ENCODE assay signal across 8 mouse cellular contexts in genomic region chr9:41044626-41045025, GRCm38 (mm10). TPM values are rescaled to one million over a fixed set of nuclear protein-coding genes. Genes with fewer than 3 reads are reported as not detected.
A peak's percentile ranks its signal among the peaks of the same experiment; 100 is the strongest.
DNase-seq lines count a peak whose midpoint lies in the region; ATAC-seq and TF ChIP-seq lines count a peak whose summit lies in the region.

No protein-coding gene starts in this region.

- no peaks in the 10 kb centered on the region for H3K9me3 ChIP-seq in intestine, embryonic 14.5 days (ENCODE audit: control insufficient read depth, low read length)
- H3K9me3 ChIP-seq in intestine, embryonic 16.5 days (ENCODE audit: control insufficient read depth, low read length): no peaks in the 10 kb centered on the region
- no peaks in the 10 kb centered on the region for H3K9me3 ChIP-seq in forebrain, embryonic 12.5 days
- H3K9me3 ChIP-seq in hindbrain, embryonic 14.5 days (ENCODE audit: control insufficient read depth, low read length): no peaks in the 10 kb centered on the region
- H3K9me3 ChIP-seq in stomach, postnatal 0 days (ENCODE audit: control insufficient read depth, low read length): no peaks in the 10 kb centered on the region

- 18% methylated on average over 3 of the region's 3 CpGs for WGBS in intestine, embryonic 14.5 days
- 20% methylated on average over 3 of the region's 3 CpGs for WGBS in intestine, embryonic 16.5 days
- 15% methylated on average over 3 of the region's 3 CpGs for WGBS in forebrain, embryonic 12.5 days
- WGBS in hindbrain, embryonic 14.5 days: 9% methylated on average over 3 of the region's 3 CpGs
- WGBS in stomach, postnatal 0 days: 9% methylated on average over 3 of the region's 3 CpGs

- no peak overlapping the region for H3K4me3 ChIP-seq in intestine, embryonic 14.5 days (ENCODE audit: low read depth, low read length)
- no peak overlapping the region for H3K4me3 ChIP-seq in intestine, embryonic 16.5 days (ENCODE audit: low read length)
- no peak overlapping the region for H3K4me3 ChIP-seq in forebrain, embryonic 12.5 days (replicated peaks)
- no peak overlapping the region for H3K4me3 ChIP-seq in hindbrain, embryonic 14.5 days (replicated peaks; ENCODE audit: low read length)
- no peak overlapping the region for H3K4me3 ChIP-seq in stomach, postnatal 0 days (ENCODE audit: low read depth, low read length)

- H3K27me3 ChIP-seq in intestine, embryonic 14.5 days (replicated peaks; ENCODE audit: control insufficient read depth, insufficient read depth, low read length): no peaks in the 10 kb centered on the region
- H3K27me3 ChIP-seq in intestine, embryonic 16.5 days (replicated peaks; ENCODE audit: control insufficient read depth, insufficient read depth, low read length): no peaks in the 10 kb centered on the region
- H3K27me3 ChIP-seq in forebrain, embryonic 12.5 days: no peaks in the 10 kb centered on the region
- H3K27me3 ChIP-seq in hindbrain, embryonic 14.5 days (ENCODE audit: control insufficient read depth, insufficient read depth, low read length): no peaks in the 10 kb centered on the region
- no peaks in the 10 kb centered on the region for H3K27me3 ChIP-seq in stomach, postnatal 0 days (ENCODE audit: control insufficient read depth, insufficient read depth, low read length)

- no peak for ATAC-seq in intestine, embryonic 14.5 days (replicated peaks; ENCODE audit: low FRiP score, low TSS enrichment, low read depth)
- no peak for ATAC-seq in intestine, embryonic 16.5 days
- ATAC-seq in forebrain, embryonic 12.5 days (ENCODE audit: low FRiP score): peak; percentile 20; the same call in 1 of the 2 replicates
- peak; percentile 55; the same call in 1 of the 2 replicates for ATAC-seq in hindbrain, embryonic 14.5 days (ENCODE audit: low FRiP score)
- ATAC-seq in stomach, postnatal 0 days (ENCODE audit: low FRiP score, low TSS enrichment): no peak

- no peak overlapping the region for H3K4me2 ChIP-seq in intestine, embryonic 14.5 days (ENCODE audit: low read length)
- H3K4me2 ChIP-seq in intestine, embryonic 16.5 days (ENCODE audit: low read depth, low read length): no peak overlapping the region
- H3K4me2 ChIP-seq in forebrain, embryonic 12.5 days: no peak overlapping the region
- no peak overlapping the region for H3K4me2 ChIP-seq in hindbrain, embryonic 14.5 days (replicated peaks)
- no peak overlapping the region for H3K4me2 ChIP-seq in stomach, postnatal 0 days (replicated peaks; ENCODE audit: low read depth)

- DNase-seq in intestine, embryonic 14.5 days (ENCODE audit: low spot score): peak; percentile 93
- peak; percentile 70 for DNase-seq in c-Kit-negative CD71-positive TER-119-positive erythroid progenitor cells, embryonic 14.5 days (ENCODE audit: low read depth, low spot score)
- DNase-seq in hindbrain, embryonic 14.5 days (ENCODE audit: low spot score): peak; percentile 89
- DNase-seq in left cerebral cortex, adult 8-10 months (ENCODE audit: low spot score in 2 of 2): peak; percentile 48 to 72
- DNase-seq in naive thymus-derived CD4-positive, alpha-beta T cell, adult 2 months (ENCODE audit: low read depth): peak; percentile 87
- peak; percentile 80 for DNase-seq in stomach, postnatal 0 days (ENCODE audit: low spot score)

- peak; percentile 96 for TF ChIP-seq CTCF in stomach, postnatal 0 days (IDR thresholded peaks at IDR 0.05; ENCODE audit: low read depth)

- H3K9ac ChIP-seq in intestine, embryonic 14.5 days (ENCODE audit: low read length): no peak overlapping the region
- H3K9ac ChIP-seq in intestine, embryonic 16.5 days (ENCODE audit: low read depth, low read length): no peak overlapping the region
- no peak overlapping the region for H3K9ac ChIP-seq in forebrain, embryonic 12.5 days
- H3K9ac ChIP-seq in hindbrain, embryonic 14.5 days: no peak overlapping the region
- no peak overlapping the region for H3K9ac ChIP-seq in stomach, postnatal 0 days (ENCODE audit: low read length)

- no peaks in the 10 kb centered on the region for H3K36me3 ChIP-seq in intestine, embryonic 14.5 days (ENCODE audit: control insufficient read depth, insufficient read depth, low read length)
- no peaks in the 10 kb centered on the region for H3K36me3 ChIP-seq in intestine, embryonic 16.5 days (ENCODE audit: control insufficient read depth, insufficient read depth, low read length)
- H3K36me3 ChIP-seq in forebrain, embryonic 12.5 days (replicated peaks): no peaks in the 10 kb centered on the region
- H3K36me3 ChIP-seq in hindbrain, embryonic 14.5 days (replicated peaks; ENCODE audit: control insufficient read depth, insufficient read depth): peaks cover 21% of the 10 kb centered on the region
- H3K36me3 ChIP-seq in stomach, postnatal 0 days (ENCODE audit: control insufficient read depth, insufficient read depth, low read length): no peaks in the 10 kb centered on the region

- TF ChIP-seq EP300 in stomach, postnatal 0 days (optimal IDR thresholded peaks at IDR 0.05): no peak

- no peak overlapping the region for H3K27ac ChIP-seq in intestine, embryonic 14.5 days (ENCODE audit: low read depth)
- no peak overlapping the region for H3K27ac ChIP-seq in intestine, embryonic 16.5 days (ENCODE audit: low read length)
- no peak overlapping the region for H3K27ac ChIP-seq in forebrain, embryonic 12.5 days
- no peak overlapping the region for H3K27ac ChIP-seq in hindbrain, embryonic 14.5 days
- no peak overlapping the region for H3K27ac ChIP-seq in stomach, postnatal 0 days (replicated peaks)

- no peaks in the 10 kb centered on the region for H3K4me1 ChIP-seq in intestine, embryonic 14.5 days (replicated peaks; ENCODE audit: control insufficient read depth, insufficient read depth, low read length)
- no peaks in the 10 kb centered on the region for H3K4me1 ChIP-seq in intestine, embryonic 16.5 days (ENCODE audit: control insufficient read depth, insufficient read depth, low read length)
- H3K4me1 ChIP-seq in forebrain, embryonic 12.5 days: peaks cover 4% of the 10 kb centered on the region; the same call in 1 of the 2 replicates
- no peaks in the 10 kb centered on the region for H3K4me1 ChIP-seq in hindbrain, embryonic 14.5 days (replicated peaks; ENCODE audit: control insufficient read depth, insufficient read depth, low read length)
- no peaks in the 10 kb centered on the region for H3K4me1 ChIP-seq in stomach, postnatal 0 days (replicated peaks; ENCODE audit: control insufficient read depth, insufficient read depth)

RNA-seq across cellular contexts. Expression of gene Crtam, which starts 40.2 kb away (rescaled TPM):
- 0.43 and 0.74 TPM in 2 replicates for polyA plus RNA-seq in intestine, embryonic 14.5 days (2014; fragmentation: Nextera tagmentation; extraction: Ambion mirVana)
- 0.09 and 0.18 TPM in 2 replicates for polyA plus RNA-seq in intestine, embryonic 16.5 days (2015; fragmentation: Nextera tagmentation; extraction: Ambion mirVana)
- 0.17 and 0.18 TPM in 2 replicates for polyA plus RNA-seq in forebrain, embryonic 12.5 days (2016; fragmentation: Nextera tagmentation; extraction: Ambion mirVana)
- 0.13 and 0.39 TPM in 2 replicates for polyA plus RNA-seq in hindbrain, embryonic 14.5 days (2014; fragmentation: Nextera tagmentation; extraction: Ambion mirVana)
- under 1 TPM in 2 of 4 experiments, not detected in 2; 0.13 to 0.23 TPM for total RNA-seq in left cerebral cortex, adult 8-10 months (2022)
- not detected in 2 replicates for polyA plus RNA-seq in stomach, postnatal 0 days (2015; fragmentation: Nextera tagmentation; extraction: Ambion mirVana)

Comparison
In these comparisons a context has a peak if more than half of its experiments do, and no peak if none do; other contexts are left out.
1. ATAC-seq: peak in forebrain, embryonic 12.5 days (single experiment) and hindbrain, embryonic 14.5 days (single experiment); none in intestine, embryonic 14.5 days (single experiment), intestine, embryonic 16.5 days (single experiment) and stomach, postnatal 0 days (single experiment).
2. Peak in every context shown above with its lines, with median percentiles within 50 percentile points of each other: DNase-seq.